Mouse (Mus musculus) lung, postnatal 10 days (tissue): ENCODE results near the gene Unc45a.

ENCODE experiments used
- DNase-seq: peaks from one replicate; pipeline ENCODE4 v3.0.0; 2021

Unc45a gene

GRCm38 (mm10) chr7:80324043-80324815, 16.6 kb downstream of the Unc45a start, which contains the start of gene Rccd1:
Gene Rccd1, minus strand, starts transcription at chr7:80324454.
- DNase-seq, result peak; percentile 96

GRCm38 (mm10) chr7:80323336-80323735, 17.5 kb downstream of the Unc45a start:
- no peak for DNase-seq

GRCm38 (mm10) chr7:80319846-80320496, 20.8 kb downstream of the Unc45a start:
- DNase-seq, result no peak

GRCm38 (mm10) chr7:80318670-80319069, 22.1 kb downstream of the Unc45a start:
- DNase-seq, result no peak

GRCm38 (mm10) chr7:80317439-80318115, 23.2 kb downstream of the Unc45a start:
- no peak for DNase-seq

- no peak for DNase-seq
Measured at GRCm38 (mm10) chr7:80315733-80316132, 25.1 kb downstream of the Unc45a start.

- DNase-seq, result no peak
Measured at GRCm38 (mm10) chr7:80310771-80311170, 30.0 kb downstream of the Unc45a start.

- no peak for DNase-seq
Measured at GRCm38 (mm10) chr7:80307766-80308165, 33.0 kb downstream of the Unc45a start.

- DNase-seq, result no peak
Measured at GRCm38 (mm10) chr7:80301522-80301921, 39.3 kb downstream of the Unc45a start.

- DNase-seq, result no peak
Measured at GRCm38 (mm10) chr7:80299568-80299967, 41.2 kb downstream of the Unc45a start.

- DNase-seq, result no peak
Measured at GRCm38 (mm10) chr7:80298754-80299153, 42.1 kb downstream of the Unc45a start.

GRCm38 (mm10) chr7:80297041-80297440, 43.8 kb downstream of the Unc45a start:
- DNase-seq, result no peak

GRCm38 (mm10) chr7:80296462-80296861, 44.3 kb downstream of the Unc45a start:
- DNase-seq, result no peak

- no peak for DNase-seq
Measured at GRCm38 (mm10) chr7:80294764-80295648, 45.8 kb downstream of the Unc45a start.

- peak; percentile 98 for DNase-seq
Measured at GRCm38 (mm10) chr7:80294062-80294763, 46.6 kb downstream of the Unc45a start, which contains the start of gene Prc1. Gene Prc1, plus strand, starts transcription at chr7:80294450.

GRCm38 (mm10) chr7:80287736-80288135, 53.1 kb downstream of the Unc45a start:
- DNase-seq, result no peak

- no peak for DNase-seq
Measured at GRCm38 (mm10) chr7:80285725-80286124, 55.1 kb downstream of the Unc45a start.

GRCm38 (mm10) chr7:80284391-80284790, 56.4 kb downstream of the Unc45a start:
- peak; percentile 39 for DNase-seq

GRCm38 (mm10) chr7:80283226-80283918, 57.4 kb downstream of the Unc45a start:
- no peak for DNase-seq

GRCm38 (mm10) chr7:80281646-80282045, 59.2 kb downstream of the Unc45a start:
- DNase-seq, result no peak

GRCm38 (mm10) chr7:80280998-80281397, 59.8 kb downstream of the Unc45a start:
- no peak for DNase-seq
